Mouse (Mus musculus) adrenal gland, adult 8-10 months (tissue): Measurements from ENCODE around the gene Necab3. TPM values are rescaled to one million over a fixed set of nuclear protein-coding genes. Genes with fewer than 3 reads are reported as not detected.
A peak's percentile ranks its signal among the peaks of the same experiment; 100 is the strongest.

Experiments used
- DNase-seq: peaks from one replicate; pipeline ENCODE4 v3.0.0; 2022
- total RNA-seq, 4 experiments: library from RNA; stranded (reverse); gene quantifications; 2 replicates each; pipeline ENCODE4 v1.2.4; 2022

The Necab3 gene
- total RNA-seq, 4 experiments from 2014 or later: 0.41 to 3.1 (median 2.6) TPM

DNA sequence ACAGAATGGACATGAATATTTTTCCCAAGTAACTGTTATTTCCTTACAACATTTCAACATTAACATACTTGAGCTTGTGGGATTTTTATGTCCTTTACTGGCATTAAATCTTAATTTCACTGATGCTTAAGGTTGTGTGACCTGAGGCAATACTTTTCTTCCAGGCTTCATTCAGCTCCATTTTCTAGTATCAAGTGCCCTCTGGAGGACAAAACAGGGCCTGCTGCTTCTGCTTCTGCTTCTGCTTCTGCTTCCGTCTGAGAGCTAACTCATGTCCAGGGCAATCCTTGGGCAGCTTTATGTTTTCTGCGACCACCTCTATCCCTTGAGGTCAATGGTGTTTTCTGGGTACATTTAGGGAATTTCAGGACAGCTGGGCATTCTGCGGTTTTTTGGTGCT, 19.0 kb downstream of the Necab3 start:
- no peak for DNase-seq

DNA sequence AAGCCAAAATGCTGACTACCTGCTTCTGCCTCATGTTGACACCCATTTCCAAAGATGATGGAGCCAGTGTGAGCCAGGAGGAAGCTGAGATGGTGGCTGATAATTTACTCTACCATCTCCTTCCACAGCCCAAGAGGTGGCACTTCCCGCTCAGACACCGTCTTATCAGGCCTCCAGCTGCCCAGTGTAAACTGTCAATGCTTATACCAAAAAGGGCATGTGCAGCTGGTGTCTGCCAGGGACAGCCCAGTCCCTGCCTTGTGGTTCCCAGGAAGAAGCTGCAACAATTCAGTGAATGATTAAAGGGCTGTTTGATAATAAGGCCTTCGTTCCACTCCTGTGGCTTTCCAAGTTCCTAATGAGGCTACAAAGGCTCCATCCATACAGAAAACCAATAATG, 20.0 kb downstream of the Necab3 start:
- DNase-seq: no peak

DNA sequence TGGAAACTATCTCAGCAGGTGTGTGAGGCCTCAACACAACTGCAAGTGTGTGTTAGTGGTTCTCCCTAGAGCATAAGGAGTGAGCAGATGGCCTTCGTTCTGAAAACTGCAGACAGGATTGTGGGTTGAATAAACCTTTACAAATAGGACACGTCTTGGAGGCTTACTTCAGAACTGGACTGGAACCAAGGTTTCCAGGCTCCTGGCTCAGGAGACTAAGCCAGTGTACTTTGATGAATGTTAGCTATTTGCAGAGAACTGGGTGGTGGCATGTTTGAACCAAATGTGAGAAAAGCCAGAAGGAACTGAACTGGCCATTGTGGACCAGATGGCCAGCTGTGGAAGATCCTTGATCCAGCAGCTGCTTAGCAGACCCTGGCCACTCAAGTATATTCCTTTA, 20.4 kb downstream of the Necab3 start:
- DNase-seq: no peak

- DNase-seq: no peak
Observed at GRCm38 (mm10) chr2:154534704-154535270, 23.9 kb downstream of the Necab3 start.

- no peak for DNase-seq
Observed at GRCm38 (mm10) chr2:154532888-154533287, 25.8 kb downstream of the Necab3 start.

GRCm38 (mm10) chr2:154526531-154526930, 32.2 kb downstream of the Necab3 start:
- no peak for DNase-seq

DNA sequence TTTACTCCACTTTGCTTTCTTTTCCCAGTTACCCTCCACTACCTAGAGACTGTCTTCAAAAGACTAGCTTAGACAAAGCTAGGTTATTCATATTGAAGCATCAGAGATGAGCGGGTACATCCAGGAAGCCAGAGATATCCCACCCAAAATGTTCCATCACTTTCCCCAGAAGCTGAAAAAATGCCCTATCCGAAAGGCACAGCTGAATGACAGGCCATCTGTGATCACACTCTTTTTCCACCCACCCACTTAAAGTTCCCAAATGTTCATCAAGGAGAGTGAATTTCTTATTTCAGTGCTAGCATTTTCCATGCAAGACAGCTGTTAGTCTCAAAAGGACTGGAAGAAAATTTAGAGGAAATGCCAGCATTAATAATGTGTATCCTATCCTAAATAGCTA, 33.4 kb downstream of the Necab3 start:
- no peak for DNase-seq

DNA sequence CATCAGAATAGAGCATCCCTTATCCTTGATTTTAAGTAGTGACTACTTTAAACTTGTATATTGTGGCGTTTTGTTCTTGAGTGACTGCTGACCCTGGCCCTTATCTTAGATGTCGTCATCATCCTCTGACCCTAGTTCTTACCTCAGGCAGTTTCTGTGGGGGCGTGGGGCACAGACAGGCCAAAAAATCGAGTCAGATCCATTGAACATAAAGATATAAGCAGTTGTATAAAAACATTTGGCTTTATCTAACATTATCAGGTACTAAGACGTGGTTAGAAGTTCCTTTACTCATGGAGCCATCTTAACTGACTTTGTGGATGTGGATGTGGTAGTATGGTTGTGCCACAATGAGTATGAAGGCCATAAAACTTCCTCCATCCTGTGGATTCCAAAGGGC, 36.4 kb downstream of the Necab3 start:
- DNase-seq: no peak

DNA sequence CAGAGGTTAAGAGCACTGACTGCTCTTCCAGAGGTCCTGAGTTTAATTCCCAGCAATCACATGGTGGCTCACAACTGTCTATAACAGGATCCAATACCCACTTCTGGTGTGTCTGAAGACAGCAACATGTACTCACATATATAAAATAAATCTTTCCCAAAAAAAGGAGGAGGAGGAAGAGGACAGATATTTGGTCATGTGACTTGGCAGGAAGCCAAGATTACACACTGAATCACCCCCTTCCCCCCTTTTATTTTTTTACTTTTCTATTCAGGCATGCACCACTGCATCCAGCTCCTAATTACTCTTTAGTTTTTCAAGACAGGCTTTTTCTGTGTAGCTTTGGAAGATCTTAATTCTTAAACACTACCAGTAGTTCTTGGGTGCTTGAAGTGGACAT, 37.2 kb downstream of the Necab3 start:
- DNase-seq: no peak

GRCm38 (mm10) chr2:154517424-154517823, 41.3 kb downstream of the Necab3 start:
- DNase-seq: no peak

DNA sequence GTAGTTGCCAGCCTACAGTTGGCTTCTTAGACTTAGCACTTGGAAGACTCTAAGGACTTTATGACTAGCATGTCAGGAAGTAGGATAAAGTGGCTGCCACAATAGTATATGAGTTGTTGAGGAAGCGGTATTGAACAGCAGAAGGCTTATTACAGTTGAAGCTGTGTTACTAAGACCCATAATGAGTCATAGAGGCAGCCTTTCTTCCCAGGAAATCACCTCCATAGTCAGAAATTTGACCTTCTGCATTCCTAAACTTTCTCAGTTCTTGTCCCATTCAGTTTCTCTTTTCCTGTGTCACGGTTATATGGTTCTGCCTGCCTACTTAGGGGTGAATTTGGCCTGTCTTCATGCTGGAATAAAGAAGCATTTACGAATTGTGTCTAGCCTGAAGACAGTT, 41.7 kb downstream of the Necab3 start:
- DNase-seq: no peak

GRCm38 (mm10) chr2:154510141-154510540, 48.5 kb downstream of the Necab3 start:
- DNase-seq: peak; percentile 44

DNA sequence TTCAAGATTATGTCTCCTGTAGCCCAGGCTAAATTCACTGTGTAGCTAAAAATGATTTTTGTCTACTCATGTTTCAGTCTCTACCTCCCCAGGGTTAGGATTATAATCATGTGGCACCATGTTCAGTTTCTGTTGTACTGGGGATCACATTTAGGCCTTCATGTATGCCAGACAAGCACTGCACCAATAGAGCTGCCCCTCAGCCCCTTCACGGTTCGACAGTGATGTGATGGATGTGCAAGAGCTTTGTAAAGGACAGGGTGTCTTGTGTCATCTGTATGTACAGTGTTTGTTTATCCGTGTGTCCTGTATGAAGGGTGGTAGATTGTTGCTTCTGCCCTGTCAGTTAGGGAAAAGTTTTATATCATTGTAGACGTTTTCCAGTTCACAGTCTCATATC, 50.2 kb downstream of the Necab3 start:
- no peak for DNase-seq

DNA sequence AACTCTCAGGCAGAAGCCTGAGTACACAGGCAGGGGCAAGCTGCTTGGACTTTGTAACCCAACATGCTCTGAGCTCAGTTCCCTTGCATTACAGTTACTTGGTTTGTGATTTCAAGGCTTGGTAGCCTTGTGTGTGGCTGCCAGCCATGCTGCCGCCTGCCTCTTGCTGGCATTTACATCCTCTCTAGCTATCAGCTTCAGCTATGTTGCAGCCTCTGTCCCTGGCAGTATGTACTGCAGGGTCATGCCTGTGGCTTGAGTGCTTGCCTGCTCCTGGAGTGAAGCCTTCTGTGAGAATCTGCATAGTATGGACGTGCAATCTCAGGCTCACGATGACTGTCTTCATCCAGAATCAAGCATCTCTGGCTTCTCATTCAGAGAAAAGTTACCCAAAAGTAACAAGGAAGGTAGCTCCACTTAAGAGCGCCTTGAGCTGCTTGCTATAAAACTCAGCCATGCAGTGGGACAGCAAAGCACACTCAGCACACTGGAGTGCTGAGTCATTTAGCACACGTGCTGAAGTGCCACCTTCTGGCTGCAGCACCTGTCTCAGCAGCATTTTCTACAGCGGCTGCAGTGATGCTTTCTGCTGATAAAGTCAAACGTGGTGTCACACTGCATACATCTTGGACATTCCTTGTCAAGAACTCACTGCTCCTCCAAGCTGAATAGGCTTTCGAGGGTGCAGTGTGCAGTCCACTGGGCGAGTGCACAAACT, 51.0 kb downstream of the Necab3 start:
- peak; percentile 17 for DNase-seq

DNA sequence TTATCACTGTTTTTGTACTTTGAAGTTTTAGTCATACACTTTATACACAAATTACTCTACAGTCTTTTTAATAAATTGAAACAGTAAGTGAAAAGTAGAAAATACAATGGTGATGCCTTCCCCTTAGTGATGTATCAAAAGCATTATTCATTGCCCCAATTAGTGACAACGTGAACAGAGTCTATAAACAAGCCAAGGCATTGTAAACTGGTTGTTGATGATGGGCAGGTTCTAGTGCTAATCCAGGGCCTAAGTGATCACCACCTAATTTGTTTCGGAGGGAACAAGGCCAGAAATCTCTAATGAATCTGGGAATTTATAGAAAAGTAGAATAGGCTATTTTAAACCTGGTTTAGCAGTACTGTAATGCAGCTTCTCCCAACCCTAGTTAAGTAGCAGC, 51.6 kb downstream of the Necab3 start:
- DNase-seq: no peak

DNA sequence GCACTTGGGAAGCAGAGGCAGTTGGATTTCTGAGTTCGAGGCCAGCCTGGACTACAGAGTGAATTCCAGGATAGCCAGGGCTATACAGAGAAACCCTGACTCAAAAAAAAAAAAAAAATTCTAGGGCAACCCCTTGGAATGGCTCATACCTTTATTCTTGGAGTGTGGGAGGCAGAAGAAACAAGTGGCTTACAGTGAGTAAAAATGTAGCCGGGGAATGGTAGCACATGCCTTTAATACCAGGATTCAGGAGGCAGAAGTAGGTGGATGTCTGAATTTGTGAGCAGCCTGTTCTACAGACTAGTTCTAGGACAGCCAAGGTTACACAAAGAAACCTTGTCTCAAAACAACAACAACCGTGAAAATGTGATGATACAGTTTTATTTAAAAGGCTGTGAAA, 57.9 kb downstream of the Necab3 start:
- no peak for DNase-seq

DNA sequence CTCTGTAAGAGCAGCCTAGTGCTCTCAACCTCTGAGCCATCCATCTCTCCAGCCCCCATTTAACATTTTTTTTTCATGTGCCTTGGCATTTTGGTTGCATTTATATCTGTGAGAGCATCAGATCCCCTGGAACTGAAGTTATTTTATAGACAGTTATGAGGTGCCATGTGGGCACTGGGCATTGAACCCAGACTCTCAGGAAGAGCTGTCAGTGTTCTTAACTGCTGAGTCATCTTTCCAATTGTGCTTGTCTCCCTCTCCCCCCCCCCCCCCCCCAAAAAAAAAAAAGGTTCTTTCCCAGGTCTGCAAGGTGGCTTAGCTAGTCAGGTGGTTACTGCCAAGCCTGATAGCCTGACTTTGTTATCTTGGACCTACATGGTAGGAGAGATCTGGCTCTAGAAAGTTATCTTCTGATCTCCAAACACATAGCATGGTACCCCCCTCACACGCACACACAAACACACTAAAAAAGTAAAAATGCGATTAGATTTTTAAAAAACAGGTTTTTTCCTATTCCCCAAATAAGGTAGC, 58.9 kb downstream of the Necab3 start:
- no peak for DNase-seq

- DNase-seq: no peak
Observed at GRCm38 (mm10) chr2:154498571-154498970, 60.1 kb downstream of the Necab3 start.

DNA sequence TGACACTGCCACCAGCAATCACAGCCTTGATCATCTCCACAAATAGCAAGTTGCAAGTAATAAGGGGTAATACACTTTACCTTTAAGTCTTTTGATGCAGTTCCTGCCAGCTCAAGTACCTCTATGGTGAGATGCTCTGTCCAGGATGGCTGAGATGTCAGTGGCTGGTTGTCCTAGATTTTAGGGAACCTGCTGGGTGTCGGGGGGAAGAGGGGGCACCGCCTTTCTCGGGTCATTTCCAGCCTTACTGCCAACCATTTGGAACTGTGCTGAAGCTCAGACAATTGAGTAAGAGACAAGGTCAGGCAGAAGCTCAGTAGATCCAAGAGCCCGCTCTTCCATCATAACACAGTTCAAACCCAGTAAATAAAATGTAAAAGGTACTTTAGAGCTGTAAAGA, 63.7 kb downstream of the Necab3 start:
- DNase-seq: no peak

Other genes starting within 250 kb of the Necab3 start
- gene Cdk5rap1, start 185.9 kb downstream of the Necab3 start, total RNA-seq: 10 to 100 TPM; 13.7 to 25.4 (median 18.6) TPM
- gene Snta1, start 150.8 kb downstream of the Necab3 start, total RNA-seq: 10 to 100 TPM; 21.3 to 37.6 (median 31.5) TPM
- gene Cbfa2t2, start 122.4 kb downstream of the Necab3 start, total RNA-seq: 10 to 100 TPM; 34.0 to 55.4 (median 43.4) TPM
- gene 1700003F12Rik, start 11.8 kb downstream of the Necab3 start, total RNA-seq: under 1 TPM in 2 of 4 experiments, not detected in 2; 0.46 to 0.71 TPM
- gene Actl10, start 7.1 kb downstream of the Necab3 start, total RNA-seq: under 1 TPM in 2 of 4 experiments, not detected in 2; 0.17 to 0.31 TPM
- 10 to 100 TPM in 3 of 4 experiments, 1 to 10 TPM in 1; 9.9 to 12.9 (median 12.0) TPM for gene E2f1, start 11.0 kb upstream of the Necab3 start, total RNA-seq
- gene Pxmp4, start 44.8 kb upstream of the Necab3 start, total RNA-seq: 10 to 100 TPM; 28.8 to 36.5 (median 32.1) TPM
- 1 to 10 TPM; 2.9 to 4.4 (median 4.0) TPM for gene Zfp341, start 54.4 kb upstream of the Necab3 start, total RNA-seq
- gene 4930519P11Rik, start 54.5 kb upstream of the Necab3 start, total RNA-seq: 1 to 10 TPM in 1 of 4 experiments, not detected in 3; 1.4 TPM
- gene Chmp4b, start 92.8 kb upstream of the Necab3 start, total RNA-seq: 100 to 1,000 TPM; 224 to 310 (median 256) TPM
- gene Gm14214, start 211.1 kb upstream of the Necab3 start, total RNA-seq: not detected
- 100 to 1,000 TPM; 186 to 218 (median 200) TPM for gene Raly, start 232.2 kb upstream of the Necab3 start, total RNA-seq
- not detected for gene a, start 232.5 kb upstream of the Necab3 start, total RNA-seq